Mouse (Mus musculus): ENCODE data around the gene Cnot3. TPM values are rescaled to one million over a fixed set of nuclear protein-coding genes. Genes with fewer than 3 reads are reported as not detected.

The Cnot3 gene
- total RNA-seq, 2 experiments from 2014 or later = 53.1 to 58.1 TPM

DNA sequence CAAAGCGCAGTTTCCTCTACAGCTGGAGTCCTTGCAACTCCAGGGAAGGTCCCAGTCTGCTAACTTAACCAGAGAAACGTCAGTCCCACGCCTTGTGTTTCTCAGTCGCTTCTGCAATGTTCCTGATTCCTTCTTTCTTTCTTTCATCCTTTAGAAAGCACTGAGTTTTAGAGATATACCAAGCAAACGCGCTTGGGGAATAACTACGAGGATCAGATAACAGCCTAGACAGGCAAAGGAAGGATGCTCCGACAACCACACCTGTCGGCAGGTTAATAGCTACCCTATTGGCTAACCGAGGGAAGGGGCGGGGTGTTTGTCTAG lies 758 bp upstream of the Cnot3 start:
- DNase-seq (ENCODE audit: low spot score in 2 of 2) = no peak
- intact Hi-C loops (cut with DNase I) = no loop called here

DNA sequence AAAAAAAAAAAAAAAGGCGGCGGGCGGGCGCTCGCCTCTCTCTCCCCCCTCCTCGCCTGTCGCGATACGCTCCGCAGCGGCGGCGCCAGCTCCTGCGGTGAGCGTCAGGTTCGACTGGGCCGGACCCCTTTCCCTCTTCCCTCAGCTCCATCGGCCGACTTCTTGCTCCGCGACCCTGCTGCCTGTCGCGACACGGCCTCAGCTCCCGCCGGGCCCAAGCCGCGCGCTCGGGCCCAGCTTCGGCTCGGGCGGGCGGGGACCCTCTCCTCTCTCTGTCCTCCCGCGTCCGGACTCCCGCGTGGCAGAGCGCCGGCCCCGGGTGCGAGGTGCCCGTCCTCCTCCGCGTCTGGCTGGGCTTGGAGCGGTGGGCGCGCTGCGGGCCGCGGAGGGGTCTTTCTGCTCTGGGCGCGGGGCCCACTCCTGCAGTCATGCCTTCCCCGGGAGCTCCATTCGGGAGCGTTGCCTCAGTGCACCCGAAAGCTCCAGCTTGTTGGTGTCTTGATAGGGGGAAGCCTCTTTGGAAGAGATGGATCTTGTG lies 489 bp downstream of the Cnot3 start:
- peak; percentile 17 to 39 for DNase-seq (ENCODE audit: low spot score in 2 of 2)
- intact Hi-C loops (cut with DNase I) = loop anchor here (1.0 kb wide), 1 partner anchor 20 kb away; the partner anchor contains the start of gene Leng1

DNA sequence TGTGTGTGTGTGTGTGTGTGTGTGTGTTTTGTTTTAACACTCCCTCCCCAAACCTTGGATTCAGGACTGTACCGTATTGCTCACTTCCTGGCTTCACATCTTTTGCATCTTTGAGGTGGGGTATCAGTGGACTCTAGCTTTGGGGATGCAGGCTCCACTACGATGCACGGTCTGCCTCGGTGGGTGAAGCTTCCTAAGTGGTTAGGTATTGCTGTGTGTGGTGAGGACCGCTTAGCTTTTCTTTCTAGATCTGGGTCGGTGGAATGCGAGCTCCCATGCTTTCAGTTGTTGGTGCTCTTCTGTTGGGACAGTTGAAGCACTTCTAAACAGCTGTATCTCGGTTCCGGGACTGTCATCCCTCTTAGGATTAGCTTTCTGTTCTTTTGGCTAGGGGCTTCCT lies 1.1 kb downstream of the Cnot3 start:
- intact Hi-C loops (cut with DNase I) = no loop called here
- DNase-seq (ENCODE audit: low spot score in 2 of 2) = no peak

DNA sequence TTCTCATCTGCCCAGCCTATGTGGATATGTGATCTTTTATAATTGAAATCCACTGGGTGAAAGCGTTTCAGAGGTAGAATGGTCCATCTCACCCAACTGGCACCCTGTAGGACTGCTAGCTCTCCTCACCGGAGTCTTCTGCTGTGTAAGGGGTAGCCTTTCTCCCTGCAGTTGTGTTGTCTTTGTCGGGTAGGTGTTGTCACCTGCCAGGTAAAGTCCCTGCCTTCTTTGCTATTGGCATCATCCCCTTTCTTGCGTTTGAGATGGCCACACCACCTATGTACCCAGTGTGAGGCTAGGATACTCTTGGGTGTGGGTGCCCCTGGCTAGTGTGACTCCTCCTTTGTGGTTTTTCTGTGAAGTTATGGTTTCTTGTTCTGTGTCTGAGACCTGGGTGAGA lies 1.6 kb downstream of the Cnot3 start:
- DNase-seq (ENCODE audit: low spot score in 2 of 2) = no peak
- intact Hi-C loops (cut with DNase I) = no loop called here

DNA sequence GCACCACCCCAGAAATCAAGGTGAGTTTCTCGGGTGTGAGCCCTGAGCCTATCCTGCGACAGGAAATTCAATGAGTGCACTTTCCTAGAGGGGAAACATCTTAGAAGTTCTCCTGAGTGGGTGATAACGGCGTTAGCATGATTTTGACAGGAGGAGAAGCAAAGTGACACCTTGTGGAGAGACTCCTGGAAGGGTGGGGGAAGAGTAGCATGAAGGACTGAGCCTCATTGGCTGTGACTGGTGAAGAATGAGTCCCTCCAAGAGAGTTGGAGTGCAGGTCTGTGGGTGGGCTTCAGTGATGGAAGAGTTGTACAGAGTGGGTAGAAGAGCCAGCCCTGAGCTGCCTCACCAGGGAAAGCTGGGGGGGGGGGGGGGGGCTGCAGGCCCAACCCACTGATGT lies 11.9 kb downstream of the Cnot3 start:
- DNase-seq (ENCODE audit: low spot score in 2 of 2) = peak in 1 of 2 experiments; percentile 52

DNA sequence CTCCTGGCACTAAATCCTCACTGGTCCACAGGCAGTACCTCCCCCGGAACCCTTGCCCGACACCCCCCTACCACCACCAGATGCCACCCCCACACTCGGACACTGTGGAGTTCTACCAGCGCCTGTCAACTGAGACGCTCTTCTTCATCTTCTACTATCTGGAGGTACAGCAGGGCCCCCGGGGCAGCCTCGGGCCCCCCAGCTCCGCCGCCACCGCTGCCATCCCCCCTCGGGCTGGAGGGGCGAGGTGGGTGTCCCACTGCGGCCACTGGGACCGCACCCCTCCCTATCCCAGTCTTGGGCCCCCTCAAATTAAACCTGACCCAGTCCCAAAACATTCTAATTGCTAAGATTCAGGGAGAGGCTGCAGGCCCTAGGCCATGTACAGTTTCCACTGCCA lies 13.5 kb downstream of the Cnot3 start:
- intact Hi-C loops (cut with DNase I) = no loop called here
- no peak for DNase-seq (ENCODE audit: low spot score in 2 of 2)

More for the DNA sequence above, 11.9 kb downstream of the Cnot3 start:
- intact Hi-C loops (cut with DNase I) = no loop called here

DNA sequence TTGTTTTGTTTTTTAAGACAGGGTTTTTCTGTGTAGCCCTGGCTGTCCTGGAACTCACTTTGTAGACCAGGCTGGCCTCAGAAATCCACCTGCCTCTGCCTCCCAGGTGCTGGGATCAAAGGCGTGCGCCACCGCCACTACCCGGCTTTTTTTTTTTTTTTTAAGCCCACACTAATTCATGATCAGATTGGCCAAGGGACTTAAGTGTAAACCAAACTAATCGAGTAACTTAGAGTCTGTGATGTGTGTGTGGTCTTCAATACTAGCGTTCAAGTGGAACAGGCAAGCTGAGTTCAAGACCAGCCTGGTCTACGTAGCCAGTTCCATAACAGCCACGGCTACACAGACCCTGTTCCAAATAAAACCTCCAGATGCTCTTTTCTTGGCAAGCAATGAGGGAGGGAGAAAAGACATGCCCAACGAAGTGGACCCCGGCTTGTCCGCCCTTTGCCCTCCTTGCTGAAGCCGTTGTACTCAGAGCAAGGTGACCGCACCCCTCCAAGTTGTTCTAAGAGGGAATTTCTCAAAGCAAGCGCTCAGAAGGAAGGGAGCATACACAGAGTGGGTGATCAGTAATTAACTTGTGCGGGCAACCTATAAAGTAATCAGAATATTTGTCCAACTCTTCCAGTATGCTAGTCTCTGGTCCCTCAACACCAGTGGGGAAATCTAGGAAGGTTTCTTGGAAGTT lies 19.6 kb downstream of the Cnot3 start:
- no peak for DNase-seq (ENCODE audit: low spot score in 2 of 2)
- intact Hi-C loops (cut with DNase I) = loop anchor here (1.0 kb wide), 1 partner anchor 19 kb away; the partner anchor contains the start of gene Cnot3

DNA sequence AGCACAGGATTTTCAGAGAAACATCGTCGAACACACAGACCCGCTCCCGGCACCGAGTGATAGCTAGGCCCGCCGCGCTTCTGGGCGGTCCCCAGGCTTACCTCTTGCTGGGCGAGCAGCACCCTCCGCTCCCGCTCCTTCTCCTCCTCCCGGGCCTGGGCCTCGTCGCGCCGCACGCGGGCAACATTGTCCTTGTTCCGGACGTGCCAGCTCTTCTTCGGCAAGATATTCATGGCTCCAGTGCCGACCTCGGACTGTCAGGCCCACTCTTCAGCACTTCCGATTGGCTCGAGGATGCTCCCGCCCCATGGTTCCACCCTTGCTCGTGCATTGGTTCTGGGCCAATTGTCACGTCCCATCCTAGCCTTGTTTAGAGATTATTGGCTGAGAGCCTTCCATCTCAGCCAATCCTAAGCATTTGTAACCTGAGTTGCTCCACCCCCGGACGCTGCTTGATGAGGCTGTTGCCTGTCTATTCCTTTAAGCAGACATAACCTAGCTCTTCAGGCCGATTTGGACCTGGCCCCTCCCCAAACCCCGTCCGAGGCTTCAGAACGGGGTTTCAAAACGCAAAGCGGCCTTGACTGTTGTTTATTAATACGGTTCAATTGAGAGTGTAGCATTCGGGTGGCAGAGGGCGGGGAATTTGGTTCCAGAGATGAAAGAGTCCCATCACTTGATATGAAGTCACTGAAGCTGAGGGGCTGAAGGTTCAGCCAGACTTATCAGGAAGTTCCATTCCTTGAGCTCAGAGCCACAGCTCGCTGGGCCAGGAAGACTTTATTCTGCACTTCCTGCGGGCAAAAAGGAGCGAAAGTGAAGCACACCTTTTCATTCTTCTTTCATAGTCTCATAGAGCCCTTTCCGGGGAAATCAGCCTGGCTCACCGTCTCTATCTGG lies 20.4 kb downstream of the Cnot3 start, which contains the start of gene Leng1:
TSS of gene Leng1 (minus strand) at position 626 of the 900 bp plus-strand sequence.
- DNase-seq (ENCODE audit: low spot score in 2 of 2) = peak; percentile 96 to 99
- intact Hi-C loops (cut with DNase I) = loop anchor here (1.0 kb wide), 1 partner anchor 20 kb away; the partner anchor contains the start of gene Cnot3

DNA sequence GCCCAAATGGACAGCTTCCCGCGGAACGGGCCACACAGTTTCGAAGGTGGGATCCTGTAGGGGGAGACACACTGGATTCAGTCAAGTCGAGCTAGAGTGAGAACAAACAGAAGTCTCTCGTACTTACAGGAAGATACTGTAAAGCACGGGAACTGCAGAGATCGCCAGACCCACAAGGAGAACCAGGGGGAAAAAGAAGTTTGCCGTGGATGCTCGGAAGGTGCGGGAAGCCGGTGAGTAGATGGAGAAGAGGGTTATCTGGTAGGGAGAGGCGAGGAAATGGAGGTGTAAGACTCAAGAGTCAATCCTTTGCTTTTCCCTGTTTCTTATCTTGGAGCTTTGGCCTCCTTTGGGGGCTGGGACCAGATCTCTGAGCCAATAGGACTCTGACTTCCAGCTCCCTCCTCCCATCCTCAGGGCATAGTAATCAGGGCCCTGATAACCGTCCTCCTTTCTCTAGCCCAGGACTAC lies 21.9 kb downstream of the Cnot3 start:
- intact Hi-C loops (cut with DNase I) = no loop called here
- no peak for DNase-seq (ENCODE audit: low spot score in 2 of 2)

DNA sequence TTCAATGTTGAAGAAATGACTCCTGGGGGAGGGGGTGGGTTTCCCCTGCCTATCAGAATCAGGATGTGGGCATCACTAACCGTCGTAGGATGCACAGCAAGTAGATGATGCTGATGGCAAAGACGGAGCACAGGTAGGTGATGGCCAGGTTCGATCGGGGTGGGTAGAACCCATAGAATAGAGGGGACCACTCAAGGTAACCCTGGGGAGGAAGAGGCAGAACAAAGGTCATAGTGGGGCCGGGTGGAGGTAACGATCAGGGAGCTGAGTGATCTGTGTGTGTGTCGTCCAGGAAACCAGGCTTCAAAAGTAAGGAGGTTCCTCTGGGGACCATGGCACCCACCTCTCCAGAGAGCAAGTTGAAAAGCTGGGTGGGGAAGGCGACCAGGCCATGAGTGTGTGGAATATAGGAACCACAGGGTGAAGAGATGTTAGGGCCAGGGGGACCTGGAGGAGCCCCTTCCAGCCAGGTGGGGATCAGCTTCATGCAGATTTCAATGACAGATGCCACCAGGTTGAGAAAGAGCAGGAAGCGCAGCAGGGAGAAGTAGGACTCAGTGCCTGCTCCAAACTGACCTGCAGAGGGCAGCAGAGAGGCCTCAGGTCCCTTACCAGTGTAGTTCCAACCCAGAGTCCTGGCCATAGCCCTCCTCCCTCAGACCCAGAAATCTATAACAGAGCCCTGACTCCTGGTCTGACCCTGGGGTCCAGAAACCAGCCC lies 29.6 kb downstream of the Cnot3 start:
- intact Hi-C loops (cut with DNase I) = loop anchor here (10.0 kb wide), 1 partner anchor 750 kb away; no protein-coding TSS in a partner anchor
- peak; percentile 80 to 81 for DNase-seq (ENCODE audit: low spot score in 2 of 2)

DNA sequence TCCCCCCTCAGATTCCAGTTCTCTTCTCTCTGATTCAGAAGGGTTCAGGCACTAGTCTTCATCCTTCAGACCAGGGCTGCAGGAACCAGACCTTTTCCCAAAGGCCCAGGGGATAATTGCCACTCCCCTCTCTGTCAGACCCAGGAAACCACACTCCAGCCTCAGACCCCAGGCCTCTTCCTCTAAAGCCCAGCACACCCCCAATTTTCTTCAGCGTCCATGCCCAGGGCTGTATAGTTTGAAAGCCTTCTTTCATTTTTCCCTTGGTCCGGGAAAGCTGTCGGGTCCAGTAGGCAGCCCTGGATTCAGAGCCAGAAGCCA lies 30.1 kb downstream of the Cnot3 start:
- intact Hi-C loops (cut with DNase I) = loop anchor here (10.0 kb wide), 1 partner anchor 750 kb away; no protein-coding TSS in a partner anchor
- no peak for DNase-seq (ENCODE audit: low spot score in 2 of 2)

DNA sequence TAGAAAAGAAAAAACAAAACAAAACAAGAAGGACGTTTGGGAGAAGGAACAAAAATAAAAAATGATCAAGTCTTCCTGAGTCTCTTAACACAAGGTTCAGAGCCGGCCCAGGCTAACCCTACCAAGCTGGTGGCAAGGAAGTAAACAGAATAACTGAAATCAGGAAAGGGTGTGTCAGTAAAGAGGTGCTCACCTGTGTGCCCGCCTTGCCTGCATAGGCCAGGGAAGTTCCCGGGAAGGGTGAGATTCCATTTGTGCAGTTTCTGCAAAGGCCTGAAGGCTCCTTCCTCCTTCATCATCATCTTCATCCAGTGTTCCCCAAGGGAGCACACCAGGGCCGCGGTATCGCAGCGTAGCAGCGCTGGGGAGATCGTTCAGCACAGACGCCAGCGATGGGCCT lies 31.3 kb downstream of the Cnot3 start:
- intact Hi-C loops (cut with DNase I) = loop anchor here (10.0 kb wide), 1 partner anchor 748 kb away; no protein-coding TSS in a partner anchor
- no peak for DNase-seq (ENCODE audit: low spot score in 2 of 2)

DNA sequence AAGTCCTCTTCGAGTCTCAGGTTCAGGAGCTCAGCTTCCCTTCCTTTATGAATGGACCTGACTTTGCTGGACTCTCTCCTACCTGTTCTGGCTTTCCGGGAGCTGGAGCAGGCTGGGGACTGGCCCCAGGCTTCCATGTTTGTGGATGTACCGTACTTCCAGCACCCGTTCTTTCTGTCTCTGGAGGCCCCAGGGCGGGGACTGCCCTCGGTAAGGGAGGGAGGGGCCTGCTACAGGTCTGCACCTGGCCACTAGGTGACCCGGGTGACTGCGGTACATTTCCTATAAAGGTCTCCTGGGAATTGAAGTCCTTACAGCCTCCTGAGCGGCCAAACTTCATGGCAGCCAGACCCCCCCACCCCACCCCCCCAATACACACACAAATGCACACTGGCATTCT lies 32.3 kb downstream of the Cnot3 start, which contains the start of gene Tmc4:
TSS of gene Tmc4 (minus strand) at position 212 of the 400 bp plus-strand sequence.
- intact Hi-C loops (cut with DNase I) = loop anchor here (10.0 kb wide), 1 partner anchor 747 kb away; no protein-coding TSS in a partner anchor
- DNase-seq (ENCODE audit: low spot score in 2 of 2) = no peak

DNA sequence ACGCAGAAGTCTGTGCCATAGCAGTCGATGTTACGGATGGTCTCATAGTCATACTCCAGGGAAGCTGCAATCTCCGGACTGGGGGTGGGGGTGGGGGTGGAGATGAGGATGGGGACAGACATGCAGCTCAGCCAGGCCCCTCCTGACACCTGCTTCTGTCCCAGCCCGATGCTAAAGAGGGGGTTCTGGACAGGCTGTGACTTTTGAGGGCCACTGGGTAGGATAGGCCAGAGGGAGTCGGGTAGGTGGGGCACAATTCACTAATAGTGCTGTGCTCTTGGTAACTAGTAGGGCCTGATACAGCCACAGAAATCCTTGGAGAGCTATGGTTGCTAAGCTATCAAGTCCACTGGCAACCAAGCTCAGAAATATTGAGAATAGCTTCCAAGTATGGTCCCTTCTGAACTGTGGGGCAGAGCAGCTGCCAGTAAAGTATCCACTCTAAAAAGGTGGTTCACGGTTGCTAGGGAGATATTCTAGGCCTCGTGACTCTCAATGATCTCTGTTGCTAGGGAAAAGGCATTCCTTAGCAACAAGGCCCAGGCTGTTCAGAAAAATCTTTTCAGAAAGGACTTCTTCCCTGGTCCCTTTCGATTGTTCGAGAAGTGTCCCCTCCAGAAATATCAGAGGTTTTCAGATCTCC lies 39.0 kb downstream of the Cnot3 start:
- intact Hi-C loops (cut with DNase I) = no loop called here
- DNase-seq (ENCODE audit: low spot score in 2 of 2) = peak; percentile 22 to 47

DNA sequence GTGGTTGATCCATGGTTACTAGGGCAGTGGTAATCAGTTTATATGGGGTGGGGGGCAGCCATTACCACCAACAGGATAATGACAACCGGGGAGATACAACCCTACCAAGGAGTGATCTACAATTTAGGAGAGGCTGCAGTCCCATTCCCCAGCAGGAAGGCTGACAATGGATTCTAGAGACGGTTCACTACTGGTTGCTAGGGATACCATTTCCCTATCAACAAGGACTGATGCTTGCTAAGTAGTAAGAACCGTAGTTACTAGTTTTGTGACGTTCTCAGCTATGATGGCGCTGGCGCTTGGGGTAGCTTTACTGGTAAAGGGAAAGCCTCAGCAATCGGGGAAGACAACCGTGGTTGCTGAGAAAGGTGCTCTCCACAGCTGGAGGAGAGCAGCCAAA lies 39.6 kb downstream of the Cnot3 start:
- intact Hi-C loops (cut with DNase I) = no loop called here
- no peak for DNase-seq (ENCODE audit: low spot score in 2 of 2)

DNA sequence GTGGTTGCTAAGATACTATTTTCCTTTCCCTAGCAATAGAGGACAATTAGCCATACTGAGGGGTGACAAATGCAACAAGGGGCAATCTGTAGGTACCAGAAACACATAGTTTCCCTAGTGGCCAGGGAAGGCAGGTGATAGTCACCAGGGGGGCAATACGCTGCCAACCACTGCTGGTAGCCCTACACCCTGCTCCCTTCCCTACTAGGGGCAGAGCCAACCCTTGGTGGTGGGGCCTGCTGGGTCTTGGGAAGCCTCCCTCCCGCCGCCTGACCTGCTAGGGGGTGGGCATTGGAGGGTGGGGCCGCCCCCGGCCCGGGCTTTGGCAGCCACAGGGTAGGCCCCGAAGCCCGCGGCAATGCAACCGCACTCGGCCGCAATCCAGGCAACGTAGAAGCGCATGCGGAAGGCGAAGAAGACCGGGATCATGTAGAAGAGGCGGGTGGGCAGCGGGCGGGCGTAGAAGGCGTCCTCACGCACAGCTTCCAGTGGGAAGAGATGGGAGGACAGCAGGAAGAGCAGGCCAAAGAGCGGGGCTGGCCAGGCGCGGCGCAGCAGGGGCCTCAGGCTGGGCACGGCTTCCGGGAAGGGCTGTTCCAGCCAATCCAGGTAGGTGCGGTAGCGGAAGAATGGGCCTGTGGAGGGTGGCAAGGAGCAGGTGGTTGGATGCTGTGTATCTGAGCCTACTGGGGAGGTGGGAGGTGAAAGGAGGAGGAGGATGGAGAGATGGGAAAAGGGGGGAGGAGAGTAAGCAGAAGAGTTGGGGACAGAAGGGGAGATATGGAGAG lies 40.5 kb downstream of the Cnot3 start:
- intact Hi-C loops (cut with DNase I) = no loop called here
- no peak for DNase-seq (ENCODE audit: low spot score in 2 of 2)

DNA sequence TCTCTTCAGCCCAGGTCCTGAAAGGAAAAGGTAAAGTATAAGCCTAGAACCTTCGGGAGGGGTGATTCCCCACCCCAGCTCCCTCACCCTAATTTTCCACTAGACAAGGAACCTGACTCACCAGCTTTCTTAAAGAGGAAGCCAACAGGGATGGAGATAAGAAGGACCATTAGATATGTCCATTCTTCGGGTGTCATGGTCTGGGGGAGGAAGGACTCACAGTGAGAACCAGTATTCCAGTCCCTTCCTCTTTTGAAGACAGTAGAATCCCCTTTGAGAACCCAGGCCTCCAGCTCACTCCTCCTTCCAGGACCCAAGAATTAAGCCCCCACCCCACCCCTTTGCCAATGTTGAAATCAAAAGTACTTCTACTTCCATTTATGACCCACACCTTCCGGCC lies 46.9 kb downstream of the Cnot3 start:
- intact Hi-C loops (cut with DNase I) = loop anchor here (5.0 to 10.0 kb wide), 2 partner anchors 455 to 813 kb away; partner anchors contain the start of gene Ppp1r12c
- no peak for DNase-seq (ENCODE audit: low spot score in 2 of 2)

DNA sequence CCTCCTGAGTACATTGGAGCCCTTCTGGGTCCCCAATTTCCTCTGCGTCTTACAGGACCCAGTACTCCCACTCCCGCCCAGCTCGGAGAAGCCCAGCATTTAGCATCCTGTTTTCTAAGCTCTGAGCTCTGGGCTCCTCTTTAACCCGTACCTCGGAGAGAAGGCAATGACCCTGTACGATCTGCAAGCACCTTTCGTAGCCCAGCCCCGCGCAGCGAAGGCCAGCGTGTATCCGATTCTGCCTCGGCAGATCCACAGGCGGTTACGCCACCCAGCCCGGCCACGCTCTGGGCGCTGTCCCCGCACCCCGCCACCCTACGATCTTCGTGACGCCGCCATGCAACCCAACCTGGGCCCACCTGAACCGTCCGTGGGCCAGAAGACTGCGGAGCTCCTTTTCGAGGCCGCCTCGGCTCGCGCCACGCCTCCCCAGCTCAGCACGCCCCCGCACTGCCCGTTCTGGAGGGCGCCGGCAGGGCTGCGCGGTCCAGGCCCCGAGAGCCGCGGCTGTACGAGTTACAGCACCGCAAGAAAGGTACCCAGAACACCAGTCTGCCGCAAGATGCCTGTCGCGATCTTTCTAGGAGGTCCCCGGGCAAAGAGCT lies 47.4 kb downstream of the Cnot3 start, which contains the start of gene Tsen34:
TSS of gene Tsen34 (plus strand) at position 482 of the 605 bp plus-strand sequence.
- DNase-seq (ENCODE audit: low spot score in 2 of 2) = no peak
- intact Hi-C loops (cut with DNase I) = loop anchor here (5.0 to 10.0 kb wide), 2 partner anchors 455 to 812 kb away; partner anchors contain the start of gene Ppp1r12c
